Mouse (Mus musculus): ENCODE results near the gene Nobox. TPM values are rescaled to one million over a fixed set of nuclear protein-coding genes. Genes with fewer than 3 reads are reported as not detected.

Nobox gene
- total and polyA plus RNA-seq, 3 experiments = not detected

- Histone ChIP-seq H3K9ac (ENCODE audit: insufficient read depth, low read depth) (no peak overlapping the region), H3K79me2 (replicated peaks; ENCODE audit: control insufficient read depth, extremely low read depth, insufficient read depth, poor library complexity, severe bottlenecking) (no peaks in the 10 kb centered on the region), H3K36me3 (replicated peaks in 1 of 2; ENCODE audit: control insufficient read depth in 1 of 2, insufficient read depth in 1 of 2, low read length in 1 of 2) (no peaks in the 10 kb centered on the region), H3K9me3 (replicated peaks; ENCODE audit: low read length) (no peaks in the 10 kb centered on the region), H3K27me3 (replicated peaks) (no peaks in the 10 kb centered on the region), H3K4me1 (ENCODE audit: control insufficient read depth in 1 of 2, insufficient read depth in 2 of 2) (no peaks in the 10 kb centered on the region), H3K4me2 (ENCODE audit: insufficient read depth, low read depth, poor library complexity, severe bottlenecking) (no peak overlapping the region), H3K4me3 (replicated peaks in 1 of 3; ENCODE audit: low read depth in 2 of 3, low read length in 2 of 3, poor library complexity in 1 of 3) (no peak overlapping the region), H3K27ac (ENCODE audit: insufficient read depth, low read depth) (no peak overlapping the region)
- in situ Hi-C loops (cut with MboI; ENCODE audit: low pct_ligation_motif_present, low pct_unique_long_range_greater_than_20kb, low sequenced_read_pairs) (no loop called here), dilution Hi-C loops (cut with MboI; ENCODE audit: extremely low pct_ligation_motif_present, extremely low pct_unique_long_range_greater_than_20kb, low sequenced_read_pairs) (no loop called here)
- TF ChIP-seq ELF1 (IDR thresholded peaks at IDR 0.05; ENCODE audit: low read depth, low read length) = no peak
- no peak for DNase-seq (ENCODE audit: extremely low read depth)
Observed at GRCm38 (mm10) chr6:43293175-43293574, 16.2 kb downstream of the Nobox start.

- Histone ChIP-seq H3K4me3 (replicated peaks in 1 of 3; ENCODE audit: low read depth in 2 of 3, low read length in 2 of 3, poor library complexity in 1 of 3) (no peak overlapping the region), H3K79me2 (replicated peaks; ENCODE audit: control insufficient read depth, extremely low read depth, insufficient read depth, poor library complexity, severe bottlenecking) (no peaks in the 10 kb centered on the region), H3K27ac (ENCODE audit: insufficient read depth, low read depth) (no peak overlapping the region), H3K27me3 (replicated peaks) (no peaks in the 10 kb centered on the region), H3K36me3 (replicated peaks in 1 of 2; ENCODE audit: control insufficient read depth in 1 of 2, insufficient read depth in 1 of 2, low read length in 1 of 2) (no peaks in the 10 kb centered on the region), H3K9me3 (replicated peaks; ENCODE audit: low read length) (no peaks in the 10 kb centered on the region), H3K4me2 (ENCODE audit: insufficient read depth, low read depth, poor library complexity, severe bottlenecking) (no peak overlapping the region), H3K4me1 (ENCODE audit: control insufficient read depth in 1 of 2, insufficient read depth in 2 of 2) (no peaks in the 10 kb centered on the region), H3K9ac (ENCODE audit: insufficient read depth, low read depth) (no peak overlapping the region)
- no peak for DNase-seq (ENCODE audit: extremely low read depth)
- in situ Hi-C loops (cut with MboI; ENCODE audit: low pct_ligation_motif_present, low pct_unique_long_range_greater_than_20kb, low sequenced_read_pairs) (no loop called here), dilution Hi-C loops (cut with MboI; ENCODE audit: extremely low pct_ligation_motif_present, extremely low pct_unique_long_range_greater_than_20kb, low sequenced_read_pairs) (no loop called here)
- no peak for TF ChIP-seq BHLHE40 (IDR thresholded peaks at IDR 0.05; ENCODE audit: low read depth, low read length)
- TF ChIP-seq ELF1 (IDR thresholded peaks at IDR 0.05; ENCODE audit: low read depth, low read length) = no peak
Observed at GRCm38 (mm10) chr6:43292471-43293076, 16.8 kb downstream of the Nobox start.

- dilution Hi-C loops (cut with MboI; ENCODE audit: extremely low pct_ligation_motif_present, extremely low pct_unique_long_range_greater_than_20kb, low sequenced_read_pairs) (no loop called here), in situ Hi-C loops (cut with MboI; ENCODE audit: low pct_ligation_motif_present, low pct_unique_long_range_greater_than_20kb, low sequenced_read_pairs) (no loop called here)
- TF ChIP-seq NELFE (IDR thresholded peaks at IDR 0.05; ENCODE audit: low read depth, low read length) (no peak), E2F4 (IDR thresholded peaks at IDR 0.05; ENCODE audit: insufficient replicate concordance, low read depth, low read length) (no peak), EP300 (IDR thresholded peaks at IDR 0.05; ENCODE audit: low read length) (no peak), USF2 (conservative IDR thresholded peaks at IDR 0.05; ENCODE audit: low read depth, low read length) (no peak), MAX (IDR thresholded peaks at IDR 0.05; ENCODE audit: low read length) (no peak), IRF4 (IDR thresholded peaks at IDR 0.05; ENCODE audit: low read depth, low read length) (no peak), TCF12 (IDR thresholded peaks at IDR 0.05; ENCODE audit: low read depth, low read length) (no peak), RAD21 (IDR thresholded peaks at IDR 0.05; ENCODE audit: low read depth, low read length) (no peak), HCFC1 (IDR thresholded peaks at IDR 0.05; ENCODE audit: low read depth, low read length) (no peak), ELF1 (IDR thresholded peaks at IDR 0.05; ENCODE audit: low read depth, low read length) (no peak), CHD1 (IDR thresholded peaks at IDR 0.05; ENCODE audit: low read depth, low read length) (no peak), ETS1 (conservative IDR thresholded peaks at IDR 0.05; ENCODE audit: low read depth, low read length) (no peak)
- H3K9me3 ChIP-seq (replicated peaks; ENCODE audit: low read length) = no peaks in the 10 kb centered on the region
- no peaks in the 10 kb centered on the region for H3K79me2 ChIP-seq (replicated peaks; ENCODE audit: control insufficient read depth, extremely low read depth, insufficient read depth, poor library complexity, severe bottlenecking)
- H3K4me2 ChIP-seq (ENCODE audit: insufficient read depth, low read depth, poor library complexity, severe bottlenecking) = no peak overlapping the region
- no peak for DNase-seq (ENCODE audit: extremely low read depth)
- H3K4me3 ChIP-seq (replicated peaks in 1 of 3; ENCODE audit: low read depth in 2 of 3, low read length in 2 of 3, poor library complexity in 1 of 3) = no peak overlapping the region
- no peaks in the 10 kb centered on the region for H3K27me3 ChIP-seq (replicated peaks)
- H3K27ac ChIP-seq (ENCODE audit: insufficient read depth, low read depth) = no peak overlapping the region
- H3K4me1 ChIP-seq (ENCODE audit: control insufficient read depth in 1 of 2, insufficient read depth in 2 of 2) = no peaks in the 10 kb centered on the region
- no peaks in the 10 kb centered on the region for H3K36me3 ChIP-seq (replicated peaks in 1 of 2; ENCODE audit: control insufficient read depth in 1 of 2, insufficient read depth in 1 of 2, low read length in 1 of 2)
- H3K9ac ChIP-seq (ENCODE audit: insufficient read depth, low read depth) = no peak overlapping the region
Observed at GRCm38 (mm10) chr6:43292041-43292440, 17.3 kb downstream of the Nobox start.
